Mouse (Mus musculus) urinary bladder, postnatal 4 days (tissue): Measurements from ENCODE around the gene Lrrc49.

ENCODE experiments used
- DNase-seq, 2 experiments: peaks; one replicate each; pipeline ENCODE4 v3.0.0; 2021 to 2022; ENCODE audit warnings: low spot score in 2 of 2

The Lrrc49 gene

GRCm38 (mm10) chr9:60687891-60688324, at the start of gene Lrrc49:
Gene Lrrc49 (minus strand): TSS chr9:60688158.
- DNase-seq: peak; percentile 82 to 88

GRCm38 (mm10) chr9:60734321-60734720, 46.4 kb upstream of the Lrrc49 start:
- DNase-seq: no peak

GRCm38 (mm10) chr9:60724968-60725367, 37.0 kb upstream of the Lrrc49 start:
- no peak for DNase-seq

- no peak for DNase-seq
Observed at GRCm38 (mm10) chr9:60719687-60720086, 31.7 kb upstream of the Lrrc49 start.

GRCm38 (mm10) chr9:60718284-60718683, 30.3 kb upstream of the Lrrc49 start:
- no peak for DNase-seq

- DNase-seq: no peak
Observed at GRCm38 (mm10) chr9:60715828-60716227, 27.9 kb upstream of the Lrrc49 start.

- no peak for DNase-seq
Observed at GRCm38 (mm10) chr9:60715271-60715670, 27.3 kb upstream of the Lrrc49 start.

- no peak for DNase-seq
Observed at GRCm38 (mm10) chr9:60714191-60714590, 26.2 kb upstream of the Lrrc49 start.

GRCm38 (mm10) chr9:60713616-60714015, 25.7 kb upstream of the Lrrc49 start:
- no peak for DNase-seq

GRCm38 (mm10) chr9:60712771-60713541, 25.0 kb upstream of the Lrrc49 start, which contains the start of gene Larp6:
Gene Larp6 (plus strand): TSS chr9:60712989.
- peak; percentile 39 to 65 for DNase-seq

- DNase-seq: no peak
Observed at GRCm38 (mm10) chr9:60712011-60712410, 24.1 kb upstream of the Lrrc49 start.

- no peak for DNase-seq
Observed at GRCm38 (mm10) chr9:60709721-60710120, 21.8 kb upstream of the Lrrc49 start.

- no peak for DNase-seq
Observed at GRCm38 (mm10) chr9:60708606-60709005, 20.6 kb upstream of the Lrrc49 start.

GRCm38 (mm10) chr9:60707594-60707993, 19.6 kb upstream of the Lrrc49 start:
- no peak for DNase-seq

GRCm38 (mm10) chr9:60699581-60700231, 11.7 kb upstream of the Lrrc49 start:
- DNase-seq: no peak

- peak in 1 of 2 experiments; percentile 30 for DNase-seq
Observed at GRCm38 (mm10) chr9:60696271-60696985, 8.5 kb upstream of the Lrrc49 start.

GRCm38 (mm10) chr9:60693986-60694385, 6.0 kb upstream of the Lrrc49 start:
- no peak for DNase-seq

GRCm38 (mm10) chr9:60692624-60693023, 4.7 kb upstream of the Lrrc49 start:
- no peak for DNase-seq

- DNase-seq: no peak
Observed at GRCm38 (mm10) chr9:60687415-60687814, 543 bp downstream of the Lrrc49 start.

GRCm38 (mm10) chr9:60682753-60683152, 5.2 kb downstream of the Lrrc49 start:
- no peak for DNase-seq

GRCm38 (mm10) chr9:60681005-60681404, 7.0 kb downstream of the Lrrc49 start:
- DNase-seq: no peak

GRCm38 (mm10) chr9:60678913-60679312, 9.0 kb downstream of the Lrrc49 start:
- no peak for DNase-seq
